Mouse (Mus musculus) megakaryocyte, embryonic 14.5 days (primary cell): ENCODE results near the gene Wbp1l.

ENCODE experiments used
- FLI1 ChIP-seq: IDR thresholded peaks from 2 replicates; pipeline ENCODE4 v1.6.1; 2012; ENCODE audit warnings: low read length, inconsistent platforms, mixed read lengths
- GATA1 ChIP-seq: IDR thresholded peaks from 3 replicates; pipeline ENCODE4 v1.6.1; 2012; ENCODE audit warnings: mixed read lengths, low read length, inconsistent platforms, borderline replicate concordance

GRCm38 (mm10) chr19:46602406-46602805 lies 3.5 kb downstream of the Wbp1l start:
- TF ChIP-seq GATA1 = no peak
- TF ChIP-seq FLI1 = no peak
